Mouse (Mus musculus): ENCODE data around the gene Slc1a5. TPM values are rescaled to one million over a fixed set of nuclear protein-coding genes. Genes with fewer than 3 reads are reported as not detected.

Gene Slc1a5
- polyA plus RNA-seq, 1 experiment from 2014 or later = 55.8 TPM

DNA sequence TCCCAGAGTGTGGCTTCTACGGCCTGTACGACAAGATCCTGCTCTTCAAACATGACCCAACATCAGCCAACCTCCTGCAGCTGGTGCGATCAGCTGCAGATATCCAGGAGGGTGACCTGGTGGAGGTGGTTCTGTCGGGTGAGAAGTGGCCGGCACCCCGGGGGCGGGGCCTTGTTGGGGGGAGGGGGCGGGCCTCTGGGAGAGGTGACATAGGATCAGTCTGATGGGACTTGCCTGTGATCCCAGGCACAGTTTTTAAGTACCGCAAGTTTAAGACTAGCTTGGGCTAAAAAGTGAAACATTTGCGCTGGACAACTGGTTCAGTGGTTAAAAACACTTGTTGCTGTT, 64.7 kb downstream of the Slc1a5 start:
- Histone ChIP-seq H3K9me3 (replicated peaks; ENCODE audit: low read length) (no peaks in the 10 kb centered on the region), H3K9ac (ENCODE audit: low read depth, low read length) (0 out of 2 replicates have a peak overlapping the region, but pooled peaks have one; percentile 51), H3K27ac (peak overlapping the region; percentile 84), H3K27me3 (ENCODE audit: insufficient read depth, low read length) (no peaks in the 10 kb centered on the region), H3K4me3 (replicated peaks; ENCODE audit: low read depth, low read length) (peak overlapping the region; percentile 63), H3K36me3 (ENCODE audit: insufficient read depth, low read length) (peaks cover 17% of the 10 kb centered on the region; the same call in 1 of the 2 replicates), H3K4me1 (replicated peaks; ENCODE audit: insufficient read depth, low read length) (peaks cover 11% of the 10 kb centered on the region), H3K4me2 (ENCODE audit: low read length) (peak overlapping the region; percentile 94)
- 32% methylated on average over 10 of the region's 10 CpGs for whole genome bisulfite sequencing
- no peak for TF ChIP-seq CTCF (IDR thresholded peaks at IDR 0.05; ENCODE audit: low read depth)
- DNase-seq (ENCODE audit: low spot score) = no peak
- ATAC-seq (replicated peaks; ENCODE audit: low FRiP score, low read depth) = no peak

DNA sequence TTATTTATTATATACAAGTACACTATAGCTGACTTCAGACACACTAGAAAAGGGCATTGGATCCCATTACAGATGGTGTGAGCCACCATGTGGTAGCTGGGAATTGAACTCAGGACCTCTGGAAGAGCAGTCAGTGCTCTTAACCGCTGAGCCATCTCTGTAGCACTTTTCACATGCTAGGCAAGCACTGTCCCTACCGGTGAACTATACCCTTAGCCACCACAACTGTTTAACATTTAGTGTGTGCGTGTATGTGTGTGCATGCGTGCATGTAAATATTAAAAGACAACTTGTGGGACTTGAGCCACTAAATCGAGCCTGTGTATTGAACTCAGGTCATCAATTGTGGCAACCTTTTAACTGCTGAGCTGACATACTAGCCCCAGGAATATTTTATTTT, 65.6 kb downstream of the Slc1a5 start:
- no peaks in the 10 kb centered on the region for H3K27me3 ChIP-seq (ENCODE audit: insufficient read depth, low read length)
- no peak overlapping the region for H3K4me2 ChIP-seq (ENCODE audit: low read length)
- no peak overlapping the region for H3K4me3 ChIP-seq (replicated peaks; ENCODE audit: low read depth, low read length)
- no peak overlapping the region for H3K27ac ChIP-seq
- DNase-seq (ENCODE audit: low spot score) (no peak), ATAC-seq (replicated peaks; ENCODE audit: low FRiP score, low read depth) (no peak)
- TF ChIP-seq CTCF (IDR thresholded peaks at IDR 0.05; ENCODE audit: low read depth) = no peak
- peaks cover 6% of the 10 kb centered on the region for H3K4me1 ChIP-seq (replicated peaks; ENCODE audit: insufficient read depth, low read length)
- H3K9ac ChIP-seq (ENCODE audit: low read depth, low read length) = no peak overlapping the region
- WGBS = 93% methylated on average over 5 of the region's 5 CpGs
- peaks cover 15% of the 10 kb centered on the region; the same call in 1 of the 2 replicates for H3K36me3 ChIP-seq (ENCODE audit: insufficient read depth, low read length)
- H3K9me3 ChIP-seq (replicated peaks; ENCODE audit: low read length) = no peaks in the 10 kb centered on the region

- 85% methylated on average over 19 of the region's 19 CpGs for WGBS
- Histone ChIP-seq H3K4me3 (replicated peaks; ENCODE audit: low read depth, low read length) (no peak overlapping the region), H3K9ac (ENCODE audit: low read depth, low read length) (no peak overlapping the region), H3K9me3 (replicated peaks; ENCODE audit: low read length) (no peaks in the 10 kb centered on the region), H3K4me2 (ENCODE audit: low read length) (no peak overlapping the region), H3K4me1 (replicated peaks; ENCODE audit: insufficient read depth, low read length) (peaks cover 6% of the 10 kb centered on the region), H3K27ac (no peak overlapping the region), H3K36me3 (ENCODE audit: insufficient read depth, low read length) (peaks cover 17% of the 10 kb centered on the region; the same call in 1 of the 2 replicates), H3K27me3 (ENCODE audit: insufficient read depth, low read length) (no peaks in the 10 kb centered on the region)
- no peak for DNase-seq (ENCODE audit: low spot score)
- TF ChIP-seq CTCF (IDR thresholded peaks at IDR 0.05; ENCODE audit: low read depth) = no peak
- no peak for ATAC-seq (replicated peaks; ENCODE audit: low FRiP score, low read depth)
These were observed 66.4 kb downstream of the Slc1a5 start for GRCm38 (mm10) chr7:16847507-16847906.

Other genes with a start within 250 kb of the Slc1a5 start
- gene Arhgap35, start 166.3 kb upstream of the Slc1a5 start, polyA plus RNA-seq (2015; fragmentation: Nextera tagmentation; extraction: Ambion mirVana) = 10.3 and 10.9 TPM in 2 replicates
- not detected in 2 replicates for gene Ceacam15, start 105.6 kb upstream of the Slc1a5 start, polyA plus RNA-seq (2015; fragmentation: Nextera tagmentation; extraction: Ambion mirVana)
- gene Ceacam9, start 59.4 kb upstream of the Slc1a5 start, polyA plus RNA-seq (2015; fragmentation: Nextera tagmentation; extraction: Ambion mirVana) = not detected in 2 replicates
- 262 and 263 TPM in 2 replicates for gene Ap2s1, start 42.9 kb upstream of the Slc1a5 start, polyA plus RNA-seq (2015; fragmentation: Nextera tagmentation; extraction: Ambion mirVana)
- gene Strn4, start 34.5 kb downstream of the Slc1a5 start, polyA plus RNA-seq (2015; fragmentation: Nextera tagmentation; extraction: Ambion mirVana) = 65.4 and 71.2 TPM in 2 replicates
- gene Fkrp, start 35.4 kb downstream of the Slc1a5 start, polyA plus RNA-seq (2015; fragmentation: Nextera tagmentation; extraction: Ambion mirVana) = 31.0 and 32.0 TPM in 2 replicates
- gene Prkd2, start 61.6 kb downstream of the Slc1a5 start, polyA plus RNA-seq (2015; fragmentation: Nextera tagmentation; extraction: Ambion mirVana) = 12.8 and 15.1 TPM in 2 replicates
- gene Dact3, start 94.0 kb downstream of the Slc1a5 start, polyA plus RNA-seq (2015; fragmentation: Nextera tagmentation; extraction: Ambion mirVana) = 3.7 and 4.3 TPM in 2 replicates
- 7.3 and 8.9 TPM in 2 replicates for gene Gng8, start 110.4 kb downstream of the Slc1a5 start, polyA plus RNA-seq (2015; fragmentation: Nextera tagmentation; extraction: Ambion mirVana)
- 2.2 and 2.3 TPM in 2 replicates for gene Ptgir, start 125.2 kb downstream of the Slc1a5 start, polyA plus RNA-seq (2015; fragmentation: Nextera tagmentation; extraction: Ambion mirVana)
- 134 and 136 TPM in 2 replicates for gene Calm3, start 142.8 kb downstream of the Slc1a5 start, polyA plus RNA-seq (2015; fragmentation: Nextera tagmentation; extraction: Ambion mirVana)
- 7.0 and 8.1 TPM in 2 replicates for gene Pnmal2, start 163.3 kb downstream of the Slc1a5 start, polyA plus RNA-seq (2015; fragmentation: Nextera tagmentation; extraction: Ambion mirVana)
- 0.28 and 0.33 TPM in 2 replicates for gene Pnmal1, start 178.3 kb downstream of the Slc1a5 start, polyA plus RNA-seq (2015; fragmentation: Nextera tagmentation; extraction: Ambion mirVana)
- 0.09 and 0.13 TPM in 2 replicates for gene Gm42372, start 201.7 kb downstream of the Slc1a5 start, polyA plus RNA-seq (2015; fragmentation: Nextera tagmentation; extraction: Ambion mirVana)
- gene Ccdc8, start 211.4 kb downstream of the Slc1a5 start, polyA plus RNA-seq (2015; fragmentation: Nextera tagmentation; extraction: Ambion mirVana) = 15.7 and 16.9 TPM in 2 replicates
- gene Ppp5c, start 246.6 kb downstream of the Slc1a5 start, polyA plus RNA-seq (2015; fragmentation: Nextera tagmentation; extraction: Ambion mirVana) = 82.0 and 95.4 TPM in 2 replicates

All from kidney, postnatal 0 days (tissue).